Comparison of ENCODE assay signal across 1 mouse cellular context in the genomic region with DNA sequence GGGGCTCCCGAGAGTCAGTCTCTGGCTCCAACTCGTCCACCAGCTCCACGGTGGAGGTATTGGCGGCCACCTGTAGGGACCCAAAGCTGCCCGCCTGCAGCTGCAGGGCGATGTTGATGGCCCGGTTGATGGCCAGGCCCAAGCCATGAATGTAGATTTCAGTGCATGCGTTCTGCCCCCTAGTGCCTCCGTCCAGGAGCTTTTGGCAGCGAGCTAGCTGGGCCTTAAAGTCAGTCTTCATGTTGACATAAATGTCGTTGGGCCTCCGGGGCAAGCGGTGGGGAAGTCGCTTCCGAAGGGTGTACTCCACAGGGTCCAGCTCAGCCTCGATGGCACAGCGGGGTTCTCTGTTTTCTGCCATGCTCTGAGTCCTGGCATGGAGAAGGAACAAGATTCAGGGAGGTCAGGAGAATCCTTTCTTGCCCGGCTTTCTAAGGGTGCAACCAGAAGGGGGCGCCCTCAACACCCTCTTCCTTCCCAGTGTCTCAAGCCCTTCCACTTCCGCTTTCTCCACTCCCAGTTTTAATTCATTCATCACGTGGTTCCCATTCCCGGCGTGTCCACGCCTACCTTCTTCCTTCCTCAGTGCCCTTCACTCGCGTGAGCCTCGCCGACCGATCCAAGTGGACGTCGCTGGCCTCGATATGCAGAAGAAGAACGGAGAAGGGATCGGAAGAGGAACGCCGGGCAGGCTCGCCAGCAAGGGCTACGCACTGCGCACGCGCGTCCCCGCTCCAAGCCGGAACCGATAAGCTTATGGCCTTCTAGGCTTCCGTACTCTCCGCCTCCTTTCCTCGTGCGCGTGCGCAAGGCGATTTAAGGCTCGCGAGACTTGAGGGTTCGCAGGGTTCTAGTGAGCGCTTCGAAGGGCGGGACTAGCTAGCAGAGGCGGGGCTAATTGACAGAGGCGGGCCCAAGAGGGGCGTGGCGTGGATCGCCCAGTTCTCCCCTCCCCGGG.
TF ChIP-seq lines count a peak whose summit lies in the region.

TSS of gene Pop7 (minus strand) at position 810 of the 958 bp plus-strand sequence.

TF ChIP-seq in MEL, 35 proteins besides CTCF, POLR2A, EP300 and RAD21 (continued from another document):
- TF ChIP-seq ZKSCAN1 (IDR thresholded peaks at IDR 0.05; ENCODE audit: low read depth, low read length) (0 out of 2 replicates have a peak, but pooled peaks have one; percentile 16), NELFE (IDR thresholded peaks at IDR 0.05; ENCODE audit: low read depth, low read length) (peak; percentile 80), ELF1 (IDR thresholded peaks at IDR 0.05; ENCODE audit: low read depth, low read length) (peak; percentile 92), ZC3H11A (IDR thresholded peaks at IDR 0.05; ENCODE audit: low read depth, low read length) (no peak), E2F4 (IDR thresholded peaks at IDR 0.05; ENCODE audit: borderline replicate concordance, low read depth, low read length) (no peak), TAL1 (IDR thresholded peaks at IDR 0.05; ENCODE audit: low read length) (no peak), USF2 (IDR thresholded peaks at IDR 0.05; ENCODE audit: borderline replicate concordance in 1 of 2, insufficient read depth in 1 of 2, low read depth in 1 of 2, low read length in 2 of 2) (peak in 1 of 2 experiments; percentile 65; a peak in 3 of 4 replicates), CHD2 (IDR thresholded peaks at IDR 0.05; ENCODE audit: low read length) (peak; percentile 96)
TF ChIP-seq in MEL: peak in this region for 19.
